Mouse (Mus musculus) liver, embryonic 14.5 days (tissue): ENCODE data around the gene Zmiz1. TPM values are rescaled to one million over a fixed set of nuclear protein-coding genes. Genes with fewer than 3 reads are reported as not detected.

ENCODE experiments used
- ATAC-seq: fragments of 200-750 bp; cut with Nextera tagmentation; 2 replicates; pipeline ENCODE4 v1.8.0; 2017; ENCODE audit warnings: moderate number of reproducible peaks, mild to moderate bottlenecking, moderate library complexity; ENCODE audit not compliant: insufficient read depth
- DNase-seq, 3 experiments: peaks; one replicate each; pipeline ENCODE4 v3.0.0-alpha.2; 2012 to 2013; ENCODE audit warnings: low read depth in 3 of 3, low spot score in 3 of 3
- H3K27ac ChIP-seq: fragments of 300-500 bp; sonication (generic); 2 replicates; pipeline ENCODE4 v1.5.1; 2014; ENCODE audit warnings: moderate library complexity, mild to moderate bottlenecking, control low read depth, inconsistent platforms
- H3K27me3 ChIP-seq: fragments of 300-500 bp; sonication (generic); 2 replicates; pipeline ENCODE4 v1.6.1; 2014; ENCODE audit warnings: mild to moderate bottlenecking, low read length, moderate library complexity; ENCODE audit not compliant: control insufficient read depth, insufficient read depth
- H3K36me3 ChIP-seq: fragments of 300-500 bp; sonication (generic); replicated peaks from 2 replicates; pipeline ENCODE4 v1.6.1; 2014; ENCODE audit warnings: low read depth; ENCODE audit not compliant: control insufficient read depth, insufficient read depth
- H3K4me1 ChIP-seq, 2 experiments: fragments of 200-500 bp in 1 of 2; fragments of 300-500 bp in 1 of 2; sonication (generic) in 1 of 2; replicated peaks; 2 replicates each; pipeline ENCODE4 v1.6.1; 2012 to 2014; ENCODE audit warnings: antibody characterized with exemption in 1 of 2, inconsistent platforms in 1 of 2, low read length in 1 of 2; ENCODE audit not compliant: control insufficient read depth in 2 of 2, insufficient read depth in 2 of 2
- H3K4me2 ChIP-seq: fragments of 300-500 bp; sonication (generic); 2 replicates; pipeline ENCODE4 v1.6.1; 2014; ENCODE audit warnings: low read depth, mild to moderate bottlenecking, control low read depth, moderate library complexity
- H3K4me3 ChIP-seq, 2 experiments: fragments of 200-500 bp in 1 of 2; fragments of 300-500 bp in 1 of 2; sonication (generic) in 1 of 2; 2 replicates each; pipeline ENCODE4 v1.5.1; 2012 to 2014; ENCODE audit warnings: low read depth in 2 of 2, low read length in 2 of 2, mild to moderate bottlenecking in 2 of 2, control low read depth in 1 of 2, inconsistent platforms in 1 of 2, moderate library complexity in 1 of 2; ENCODE audit not compliant: insufficient read depth in 1 of 2
- H3K9ac ChIP-seq: fragments of 300-500 bp; sonication (generic); replicated peaks from 2 replicates; pipeline ENCODE4 v1.6.1; 2014; ENCODE audit warnings: mild to moderate bottlenecking, control low read depth, moderate library complexity
- H3K9me3 ChIP-seq: fragments of 300-500 bp; sonication (generic); 2 replicates; pipeline ENCODE4 v1.6.1; 2016; ENCODE audit warnings: low read length, mixed read lengths; ENCODE audit not compliant: control insufficient read depth
- CTCF ChIP-seq: IDR thresholded peaks from 2 replicates; pipeline ENCODE4 v1.5.1; 2016; ENCODE audit warnings: antibody characterized with exemption, low read depth, control low read depth
- EP300 ChIP-seq: IDR thresholded peaks from 2 replicates; pipeline ENCODE4 v1.6.1; 2016; ENCODE audit warnings: antibody characterized with exemption, low read depth
- WGBS: fragments of 180-500 bp; shearing (Covaris S2); extraction: QIAGEN DNeasy Blood & Tissue Kit; methylation state at CpG from one replicate; pipeline ENCODE4 v1.1.7; 2014; ENCODE audit not compliant: insufficient replicate concordance; 5-methylcytosine and 5-hydroxymethylcytosine counted together
- polyA plus RNA-seq, 2 experiments: library from polyadenylated mRNA; depleted of rRNA in 1 of 2; stranded (reverse) in 1 of 2; unstranded in 1 of 2; fragments of >200 nt; fragmentation: Nextera tagmentation in 1 of 2; extraction: Ambion mirVana in 1 of 2; gene quantifications; 2 replicates each; pipeline versions ENCODE4 v1.2.1 to v1.2.3; 2012 to 2014

Zmiz1 gene
- polyA plus RNA-seq, 2 experiments = 3.4 to 4.0 TPM

DNA sequence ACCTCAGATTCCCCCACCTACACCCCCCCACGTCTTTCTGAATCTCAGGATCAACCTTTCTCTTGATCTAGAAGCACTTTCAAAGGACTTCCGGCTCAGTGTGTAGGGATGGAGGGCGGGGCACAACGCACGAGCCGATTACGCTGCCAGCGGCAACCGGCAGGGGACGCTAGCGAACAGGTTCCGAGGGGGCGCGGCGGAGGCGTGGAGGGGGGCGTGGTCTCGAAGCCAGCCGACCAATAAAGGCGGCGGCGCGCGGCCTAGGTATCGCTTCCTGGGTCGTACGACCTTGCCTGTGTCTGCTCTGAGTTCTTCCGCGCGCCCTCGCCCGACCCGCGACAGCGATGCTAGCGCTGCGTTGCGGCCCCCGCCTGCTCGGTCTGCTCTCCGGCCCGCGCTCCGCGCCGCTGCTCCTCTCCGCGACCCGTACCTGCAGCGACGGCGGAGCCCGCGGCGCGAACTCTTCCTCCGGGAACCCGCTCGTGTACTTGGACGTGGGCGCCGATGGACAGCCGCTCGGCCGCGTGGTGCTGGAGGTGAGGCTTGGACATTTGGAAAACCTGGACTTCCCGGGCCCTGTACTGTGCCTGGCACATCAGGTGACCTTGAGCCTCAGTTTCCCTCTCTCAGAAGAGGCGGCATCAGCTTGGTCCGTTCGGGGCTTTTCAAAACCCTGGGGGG, 235.0 kb downstream of the Zmiz1 start, which contains the start of gene Ppif:
Ppif (plus strand) TSS at position 267 of the 681 bp plus-strand sequence.
- Histone ChIP-seq H3K27me3 (no peaks in the 10 kb centered on the region), H3K27ac (no peak within 1 kb of the TSS), H3K4me3 (peak within 1 kb of the TSS; percentile 71 to 81), H3K4me2 (peak within 1 kb of the TSS; percentile 83), H3K36me3 (peaks cover 4% of the 10 kb centered on the region; the same call in 1 of the 2 replicates), H3K4me1 (peaks cover 0 to 14% of the 10 kb centered on the region in 2 experiments; a peak in 2 of 4 replicates), H3K9me3 (no peaks in the 10 kb centered on the region), H3K9ac (peak within 1 kb of the TSS; percentile 66)
- DNase-seq (peak; percentile 81 to 86 (median 82)), ATAC-seq (peak; percentile 94)
- WGBS = under 1% methylated on average over 70 of the region's 70 CpGs
- no peak for TF ChIP-seq EP300
- peak; percentile 100 for TF ChIP-seq CTCF

DNA sequence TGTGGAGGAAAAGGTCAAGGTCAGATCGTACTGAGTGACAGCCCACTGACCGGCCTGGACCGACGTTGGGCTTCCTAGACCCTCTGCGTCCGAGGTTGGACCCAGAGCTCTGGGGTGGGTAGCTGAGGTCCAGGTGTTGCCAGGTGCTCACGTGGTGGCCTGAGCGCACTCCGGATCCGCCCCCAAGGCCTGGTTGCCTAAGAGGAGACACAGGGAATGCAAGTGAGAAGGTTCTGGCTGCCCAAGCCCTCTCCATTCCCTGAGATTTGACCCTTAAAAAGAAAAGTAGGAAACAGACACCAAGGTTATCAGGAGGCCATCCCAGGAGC, 235.5 kb downstream of the Zmiz1 start:
- H3K9me3 ChIP-seq = no peaks in the 10 kb centered on the region
- peak overlapping the region; percentile 66 for H3K9ac ChIP-seq
- no peaks in the 10 kb centered on the region for H3K27me3 ChIP-seq
- TF ChIP-seq CTCF (0 out of 2 replicates have a peak, but pooled peaks have one; percentile 2), EP300 (no peak)
- under 1% methylated on average over 10 of the region's 10 CpGs for WGBS
- H3K27ac ChIP-seq = no peak overlapping the region
- peaks cover 6% of the 10 kb centered on the region for H3K36me3 ChIP-seq
- peak; percentile 22; the same call in 1 of the 2 replicates for ATAC-seq
- peak overlapping the region; percentile 83 for H3K4me2 ChIP-seq
- no peak for DNase-seq
- H3K4me1 ChIP-seq = peaks cover 0 to 14% of the 10 kb centered on the region in 2 experiments; a peak in 2 of 4 replicates
- H3K4me3 ChIP-seq = peak overlapping the region; percentile 71 to 81

GRCm38 (mm10) chr14:25695059-25695458, 236.1 kb downstream of the Zmiz1 start:
- no peak overlapping the region for H3K27ac ChIP-seq
- peaks cover 7% of the 10 kb centered on the region for H3K36me3 ChIP-seq
- no peaks in the 10 kb centered on the region for H3K27me3 ChIP-seq
- H3K9me3 ChIP-seq = no peaks in the 10 kb centered on the region
- peak overlapping the region; percentile 71 to 81 for H3K4me3 ChIP-seq
- ATAC-seq = peak; percentile 9; the same call in 1 of the 2 replicates
- 3% methylated on average over 6 of the region's 6 CpGs for WGBS
- peak; percentile 46; the same call in 1 of the 2 replicates for TF ChIP-seq EP300
- TF ChIP-seq CTCF = no peak
- peak overlapping the region; percentile 83 for H3K4me2 ChIP-seq
- DNase-seq = peak in 1 of 3 experiments; percentile 30
- H3K9ac ChIP-seq = peak overlapping the region; percentile 66
- peaks cover 0 to 14% of the 10 kb centered on the region in 2 experiments; a peak in 2 of 4 replicates for H3K4me1 ChIP-seq

GRCm38 (mm10) chr14:25696356-25696755, 237.4 kb downstream of the Zmiz1 start:
- 63% methylated on average over 2 of the region's 2 CpGs for WGBS
- peaks cover 0 to 14% of the 10 kb centered on the region in 2 experiments; a peak in 2 of 4 replicates for H3K4me1 ChIP-seq
- TF ChIP-seq EP300 (no peak), CTCF (no peak)
- H3K9me3 ChIP-seq = no peaks in the 10 kb centered on the region
- no peak overlapping the region for H3K9ac ChIP-seq
- no peaks in the 10 kb centered on the region for H3K27me3 ChIP-seq
- H3K4me2 ChIP-seq = no peak overlapping the region
- no peak overlapping the region for H3K27ac ChIP-seq
- ATAC-seq = no peak
- peaks cover 7% of the 10 kb centered on the region for H3K36me3 ChIP-seq
- DNase-seq = no peak
- H3K4me3 ChIP-seq = no peak overlapping the region

GRCm38 (mm10) chr14:25701986-25702385, 243.0 kb downstream of the Zmiz1 start:
- H3K27ac ChIP-seq = no peak overlapping the region
- no peaks in the 10 kb centered on the region for H3K27me3 ChIP-seq
- H3K4me2 ChIP-seq = no peak overlapping the region
- no peaks in the 10 kb centered on the region for H3K4me1 ChIP-seq
- H3K9me3 ChIP-seq = no peaks in the 10 kb centered on the region
- TF ChIP-seq EP300 = no peak
- peak; percentile 67 for TF ChIP-seq CTCF
- H3K36me3 ChIP-seq = peaks cover 7% of the 10 kb centered on the region
- H3K9ac ChIP-seq = no peak overlapping the region
- ATAC-seq (no peak), DNase-seq (no peak)
- H3K4me3 ChIP-seq = no peak overlapping the region
